Mouse (Mus musculus): Measurements from ENCODE around the gene Cst9. TPM values are rescaled to one million over a fixed set of nuclear protein-coding genes. Genes with fewer than 3 reads are reported as not detected.
A peak's percentile ranks its signal among the peaks of the same experiment; 100 is the strongest.

The Cst9 gene
- polyA plus RNA-seq, 1 experiment from 2014 or later: 1.9 TPM

GRCm38 (mm10) chr2:148872860-148873259 lies 37.9 kb downstream of the Cst9 start:
- peak overlapping the region; percentile 94; the same call in 1 of the 2 replicates for H3K4me3 ChIP-seq (ENCODE audit: low read depth, low read length)

GRCm38 (mm10) chr2:148874224-148874616 lies 39.3 kb downstream of the Cst9 start:
- peaks cover 7% of the 10 kb centered on the region for H3K36me3 ChIP-seq (ENCODE audit: control insufficient read depth, insufficient read depth, low read length)
- no peaks in the 10 kb centered on the region for H3K9me3 ChIP-seq (replicated peaks; ENCODE audit: control insufficient read depth, low read length)
- peak overlapping the region; percentile 94 for H3K9ac ChIP-seq (ENCODE audit: low read depth, low read length)
- no peak overlapping the region for H3K27ac ChIP-seq (ENCODE audit: low read depth, low read length)
- H3K4me2 ChIP-seq: peak overlapping the region; percentile 90
- WGBS (ENCODE audit: insufficient replicate concordance): 24% methylated on average over 3 of the region's 3 CpGs
- H3K4me3 ChIP-seq (ENCODE audit: low read depth, low read length): peak overlapping the region; percentile 94
- no peak for ATAC-seq (replicated peaks; ENCODE audit: insufficient number of reproducible peaks, low FRiP score, low TSS enrichment)
- peaks cover 52% of the 10 kb centered on the region for H3K4me1 ChIP-seq (ENCODE audit: control insufficient read depth, insufficient read depth, low read length)
- H3K27me3 ChIP-seq (ENCODE audit: control insufficient read depth, insufficient read depth, low read length): no peaks in the 10 kb centered on the region

More at GRCm38 (mm10) chr2:148872860-148873259, 37.9 kb downstream of the Cst9 start:
- H3K4me2 ChIP-seq: peak overlapping the region; percentile 90
- H3K9me3 ChIP-seq (replicated peaks; ENCODE audit: control insufficient read depth, low read length): no peaks in the 10 kb centered on the region
- peaks cover 39% of the 10 kb centered on the region for H3K4me1 ChIP-seq (ENCODE audit: control insufficient read depth, insufficient read depth, low read length)
- peak overlapping the region; percentile 4 for H3K9ac ChIP-seq (ENCODE audit: low read depth, low read length)
- H3K27ac ChIP-seq (ENCODE audit: low read depth, low read length): 0 out of 2 replicates have a peak overlapping the region, but pooled peaks have one; percentile 11
- H3K27me3 ChIP-seq (ENCODE audit: control insufficient read depth, insufficient read depth, low read length): no peaks in the 10 kb centered on the region
- peaks cover 7% of the 10 kb centered on the region for H3K36me3 ChIP-seq (ENCODE audit: control insufficient read depth, insufficient read depth, low read length)
- WGBS (ENCODE audit: insufficient replicate concordance): 61% methylated on average over 4 of the region's 4 CpGs
- no peak for ATAC-seq (replicated peaks; ENCODE audit: insufficient number of reproducible peaks, low FRiP score, low TSS enrichment)

DNA sequence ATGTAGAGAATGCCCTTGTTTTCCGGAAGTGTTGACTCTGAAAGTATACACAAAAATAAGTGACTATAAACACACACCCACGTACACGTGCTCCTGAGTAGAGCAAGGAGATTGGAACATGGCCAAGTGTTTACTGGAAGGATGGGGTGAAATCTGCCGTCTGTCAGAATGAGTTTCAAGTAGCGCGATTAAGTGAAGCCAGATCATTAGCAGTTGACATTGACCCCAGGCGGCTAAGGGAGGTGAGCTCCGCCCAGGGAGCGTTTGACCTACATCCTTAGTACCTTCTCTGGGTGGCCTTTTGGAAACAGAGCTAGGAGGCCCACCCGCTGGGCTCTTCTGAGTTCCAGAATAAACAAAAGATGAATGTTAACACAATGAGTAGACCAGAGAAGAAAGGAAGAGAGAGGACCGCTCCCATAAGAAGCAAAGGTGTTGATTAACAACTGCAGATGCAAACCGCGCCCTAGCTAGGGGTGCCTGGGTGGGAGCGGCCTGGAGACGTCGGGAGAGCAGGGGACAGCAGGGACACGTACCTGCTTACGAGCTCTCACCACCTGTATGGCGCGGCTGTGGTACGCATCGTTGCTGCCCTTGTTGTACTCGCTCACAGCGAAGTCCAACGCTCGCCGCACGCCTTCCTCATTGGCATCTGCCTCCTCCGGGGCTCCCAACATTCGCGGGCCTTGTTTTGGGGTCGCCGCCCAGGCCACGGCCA lies 39.8 kb downstream of the Cst9 start:
- Histone ChIP-seq H3K27me3 (ENCODE audit: control insufficient read depth, insufficient read depth, low read length) (no peaks in the 10 kb centered on the region), H3K4me2 (peak overlapping the region; percentile 90), H3K4me3 (ENCODE audit: low read depth, low read length) (peak overlapping the region; percentile 94), H3K36me3 (ENCODE audit: control insufficient read depth, insufficient read depth, low read length) (peaks cover 7% of the 10 kb centered on the region), H3K4me1 (ENCODE audit: control insufficient read depth, insufficient read depth, low read length) (peaks cover 55% of the 10 kb centered on the region), H3K9me3 (replicated peaks; ENCODE audit: control insufficient read depth, low read length) (no peaks in the 10 kb centered on the region), H3K9ac (ENCODE audit: low read depth, low read length) (peak overlapping the region; percentile 94), H3K27ac (ENCODE audit: low read depth, low read length) (peak overlapping the region; percentile 93)
- peak; percentile 48 for ATAC-seq (replicated peaks; ENCODE audit: insufficient number of reproducible peaks, low FRiP score, low TSS enrichment)
- WGBS (ENCODE audit: insufficient replicate concordance): under 1% methylated on average over 34 of the region's 34 CpGs

DNA sequence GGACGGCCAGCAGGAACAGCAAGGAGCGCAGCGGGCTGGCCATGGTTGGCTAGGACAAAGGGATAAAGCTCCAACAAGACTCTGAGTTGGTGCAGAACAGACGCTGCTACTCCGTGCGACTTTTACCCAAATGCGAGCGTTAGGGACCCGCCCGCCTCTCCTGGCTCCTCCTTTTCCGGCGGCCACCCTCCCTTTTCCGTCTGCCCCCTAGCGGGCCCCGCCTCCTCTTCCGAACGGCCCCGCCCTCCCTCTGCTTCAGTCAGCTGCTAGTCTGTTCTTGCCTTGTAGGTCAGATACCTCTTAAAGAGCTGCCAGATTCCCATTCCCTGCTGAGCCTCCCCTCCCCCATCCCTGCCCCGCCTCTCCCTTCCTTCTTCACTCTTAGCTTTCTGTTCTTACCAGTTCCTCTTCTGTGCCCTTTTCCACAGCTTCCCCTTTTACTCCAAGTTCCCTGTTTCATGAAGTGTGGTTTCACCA lies 40.4 kb downstream of the Cst9 start, which contains the start of gene Cst3:
TSS of gene Cst3 (minus strand) at position 358 of the 477 bp plus-strand sequence.
- ATAC-seq (replicated peaks; ENCODE audit: insufficient number of reproducible peaks, low FRiP score, low TSS enrichment): peak; percentile 92
- WGBS (ENCODE audit: insufficient replicate concordance): 0% methylated on average over 19 of the region's 19 CpGs

DNA sequence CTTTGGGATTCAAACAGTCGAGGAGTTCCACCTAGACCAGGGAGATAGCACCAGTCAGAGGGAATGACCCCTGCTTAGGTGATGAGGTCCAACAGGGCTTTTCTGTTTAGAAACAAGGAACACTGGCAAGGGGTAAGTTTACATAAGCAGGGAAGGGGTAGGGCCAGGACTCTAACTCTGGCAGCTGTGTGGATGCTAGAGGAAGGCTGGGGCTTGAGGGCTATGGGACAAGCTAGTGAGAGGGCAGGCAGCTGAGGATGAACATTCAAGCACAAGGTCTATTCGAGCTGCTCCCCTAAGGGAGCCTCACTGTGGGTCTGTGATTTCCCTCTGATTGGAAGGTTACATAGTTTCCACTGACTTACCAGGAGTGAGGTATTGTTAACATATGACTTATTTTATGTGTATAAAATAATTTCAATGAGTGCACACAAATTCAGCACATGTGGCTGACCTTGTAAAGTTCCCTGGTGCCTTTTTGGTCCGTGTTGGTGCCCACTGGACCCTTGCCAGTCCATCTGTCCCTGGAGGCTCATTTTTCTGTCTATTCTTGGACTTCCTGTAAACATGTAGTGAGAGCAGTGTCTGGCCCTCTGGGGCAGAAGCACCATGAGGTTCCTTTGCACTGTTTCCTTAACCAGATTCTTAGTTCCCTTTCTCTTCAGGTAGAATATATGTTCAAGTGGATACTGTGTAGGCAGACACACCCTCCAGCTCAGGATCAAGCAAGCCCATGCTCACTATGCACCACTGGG lies 42.2 kb downstream of the Cst9 start:
- H3K27me3 ChIP-seq (ENCODE audit: control insufficient read depth, insufficient read depth, low read length): no peaks in the 10 kb centered on the region
- H3K9me3 ChIP-seq (replicated peaks; ENCODE audit: control insufficient read depth, low read length): no peaks in the 10 kb centered on the region
- no peak overlapping the region for H3K4me2 ChIP-seq
- H3K9ac ChIP-seq (ENCODE audit: low read depth, low read length): no peak overlapping the region
- no peaks in the 10 kb centered on the region for H3K36me3 ChIP-seq (ENCODE audit: control insufficient read depth, insufficient read depth, low read length)
- peak overlapping the region; percentile 7 for H3K27ac ChIP-seq (ENCODE audit: low read depth, low read length)
- WGBS (ENCODE audit: insufficient replicate concordance): 21% methylated on average over 3 of the region's 3 CpGs
- ATAC-seq (replicated peaks; ENCODE audit: insufficient number of reproducible peaks, low FRiP score, low TSS enrichment): no peak
- H3K4me1 ChIP-seq (ENCODE audit: control insufficient read depth, insufficient read depth, low read length): peaks cover 55% of the 10 kb centered on the region
- no peak overlapping the region for H3K4me3 ChIP-seq (ENCODE audit: low read depth, low read length)

More for the DNA sequence above, 40.4 kb downstream of the Cst9 start, which contains the start of gene Cst3:
- H3K4me3 ChIP-seq (ENCODE audit: low read depth, low read length): peak within 1 kb of the TSS; percentile 94
- peak within 1 kb of the TSS; percentile 90 for H3K4me2 ChIP-seq
- no peaks in the 10 kb centered on the region for H3K27me3 ChIP-seq (ENCODE audit: control insufficient read depth, insufficient read depth, low read length)
- peaks cover 55% of the 10 kb centered on the region for H3K4me1 ChIP-seq (ENCODE audit: control insufficient read depth, insufficient read depth, low read length)
- H3K36me3 ChIP-seq (ENCODE audit: control insufficient read depth, insufficient read depth, low read length): peaks cover 7% of the 10 kb centered on the region
- peak within 1 kb of the TSS; percentile 93 for H3K27ac ChIP-seq (ENCODE audit: low read depth, low read length)
- H3K9ac ChIP-seq (ENCODE audit: low read depth, low read length): peak within 1 kb of the TSS; percentile 94
- H3K9me3 ChIP-seq (replicated peaks; ENCODE audit: control insufficient read depth, low read length): no peaks in the 10 kb centered on the region

DNA sequence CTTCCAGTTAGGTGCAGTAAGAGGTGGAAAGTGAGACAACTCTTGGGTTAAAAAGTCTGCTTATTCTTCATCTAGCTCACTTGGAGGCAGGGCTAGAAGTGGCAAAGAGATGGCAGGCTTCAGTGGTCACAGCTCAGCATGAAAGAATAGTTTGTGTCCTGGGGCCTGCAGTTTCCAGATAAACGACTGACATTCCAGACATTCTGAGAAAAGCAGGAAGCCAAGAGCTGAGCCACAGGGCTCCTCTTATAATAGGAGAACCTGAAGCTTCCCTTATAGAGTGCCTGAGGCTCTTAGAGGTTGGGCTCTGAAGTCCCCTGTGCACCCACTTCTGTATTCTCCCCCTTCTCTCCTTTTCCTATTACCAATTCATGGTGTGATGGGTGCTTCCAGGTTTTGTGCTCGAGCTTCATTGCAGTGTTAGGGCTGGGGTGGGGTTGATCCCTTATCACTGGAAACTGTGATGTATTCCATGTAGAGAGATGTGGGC lies 43.7 kb downstream of the Cst9 start:
- Histone ChIP-seq H3K4me1 (ENCODE audit: control insufficient read depth, insufficient read depth, low read length) (peaks cover 41% of the 10 kb centered on the region), H3K27me3 (ENCODE audit: control insufficient read depth, insufficient read depth, low read length) (no peaks in the 10 kb centered on the region), H3K9me3 (replicated peaks; ENCODE audit: control insufficient read depth, low read length) (no peaks in the 10 kb centered on the region), H3K9ac (ENCODE audit: low read depth, low read length) (no peak overlapping the region), H3K4me2 (no peak overlapping the region), H3K36me3 (ENCODE audit: control insufficient read depth, insufficient read depth, low read length) (no peaks in the 10 kb centered on the region), H3K27ac (ENCODE audit: low read depth, low read length) (peak overlapping the region; percentile 55), H3K4me3 (ENCODE audit: low read depth, low read length) (no peak overlapping the region)
- ATAC-seq (replicated peaks; ENCODE audit: insufficient number of reproducible peaks, low FRiP score, low TSS enrichment): no peak
- 0% methylated on average over 2 of the region's 2 CpGs for WGBS (ENCODE audit: insufficient replicate concordance)

DNA sequence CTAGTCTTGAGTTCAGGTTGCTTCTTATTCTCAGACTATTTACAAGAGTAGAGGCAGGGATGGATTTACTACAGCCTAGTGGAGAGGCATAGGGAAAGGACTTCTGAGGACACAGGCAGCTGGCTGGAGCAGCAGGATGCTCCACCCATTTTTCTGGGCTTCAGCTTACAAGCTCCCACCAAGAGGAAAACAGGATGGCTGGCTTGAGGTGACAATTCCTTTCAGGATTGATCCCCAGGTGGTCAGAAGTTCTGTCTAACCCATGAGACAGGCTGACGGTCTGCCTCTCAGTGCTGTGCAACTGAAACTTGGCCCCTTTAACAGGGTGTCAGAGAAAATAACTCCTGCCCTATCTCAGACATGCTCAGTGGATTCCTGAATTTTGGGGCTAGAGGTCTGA lies 44.3 kb downstream of the Cst9 start:
- Histone ChIP-seq H3K4me3 (ENCODE audit: low read depth, low read length) (no peak overlapping the region), H3K27me3 (ENCODE audit: control insufficient read depth, insufficient read depth, low read length) (no peaks in the 10 kb centered on the region), H3K36me3 (ENCODE audit: control insufficient read depth, insufficient read depth, low read length) (no peaks in the 10 kb centered on the region), H3K9me3 (replicated peaks; ENCODE audit: control insufficient read depth, low read length) (no peaks in the 10 kb centered on the region), H3K4me2 (no peak overlapping the region), H3K9ac (ENCODE audit: low read depth, low read length) (no peak overlapping the region), H3K27ac (ENCODE audit: low read depth, low read length) (peak overlapping the region; percentile 55), H3K4me1 (ENCODE audit: control insufficient read depth, insufficient read depth, low read length) (peaks cover 36% of the 10 kb centered on the region)
- WGBS (ENCODE audit: insufficient replicate concordance): 25% methylated on average over 1 of the region's 1 CpGs
- ATAC-seq (replicated peaks; ENCODE audit: insufficient number of reproducible peaks, low FRiP score, low TSS enrichment): no peak

- no peaks in the 10 kb centered on the region for H3K9me3 ChIP-seq (replicated peaks; ENCODE audit: control insufficient read depth, low read length)
- no peak overlapping the region for H3K9ac ChIP-seq (ENCODE audit: low read depth, low read length)
- no peaks in the 10 kb centered on the region for H3K4me1 ChIP-seq (ENCODE audit: control insufficient read depth, insufficient read depth, low read length)
- H3K4me2 ChIP-seq: no peak overlapping the region
- no peaks in the 10 kb centered on the region for H3K36me3 ChIP-seq (ENCODE audit: control insufficient read depth, insufficient read depth, low read length)
- no peak overlapping the region; the same call in 1 of the 2 replicates for H3K27ac ChIP-seq (ENCODE audit: low read depth, low read length)
- no peaks in the 10 kb centered on the region for H3K27me3 ChIP-seq (ENCODE audit: control insufficient read depth, insufficient read depth, low read length)
- ATAC-seq (replicated peaks; ENCODE audit: insufficient number of reproducible peaks, low FRiP score, low TSS enrichment): peak; percentile 71; the same call in 1 of the 2 replicates
- no peak overlapping the region for H3K4me3 ChIP-seq (ENCODE audit: low read depth, low read length)
These were observed 49.8 kb downstream of the Cst9 start for GRCm38 (mm10) chr2:148884738-148885137.

All from heart, embryonic 11.5 days (tissue).